Mouse (Mus musculus): ENCODE measurements around the gene Nsg1. TPM values are rescaled to one million over a fixed set of nuclear protein-coding genes. Genes with fewer than 3 reads are reported as not detected.

The Nsg1 gene
- 100 to 1,000 TPM; 120 to 121 TPM for total RNA-seq (2021)
- long read RNA-seq, experiment 1, transcript Nsg1-201 (5 exons, 2,581 nt), result major isoform, 11 of 19 reads
- long read RNA-seq, experiment 1, partial matches to known transcripts, result 1 of 19 reads
- long read RNA-seq, experiment 1, other reads (novel, unspliced or antisense), result 6 of 19 reads
- long read RNA-seq, experiment 2, transcript Nsg1-201 (5 exons, 2,581 nt), result major isoform, 134 of 198 reads
- long read RNA-seq, experiment 2, transcript Nsg1-204 (5 exons, 820 nt), result minor isoform, 5 of 198 reads
- long read RNA-seq, experiment 2, partial matches to known transcripts, result 16 of 198 reads
- long read RNA-seq, experiment 2, other reads (novel, unspliced or antisense), result 42 of 198 reads

GRCm38 (mm10) chr5:38159634-38160413, at the start of gene Nsg1:
Nsg1 (minus strand) TSS chr5:38159907.
- no peak for DNase-seq (ENCODE audit: low spot score in 2 of 2)

GRCm38 (mm10) chr5:38208985-38209384, 49.3 kb upstream of the Nsg1 start:
- no peak for DNase-seq (ENCODE audit: low spot score in 2 of 2)

- no peak for DNase-seq (ENCODE audit: low spot score in 2 of 2)
Measured at GRCm38 (mm10) chr5:38205303-38205726, 45.6 kb upstream of the Nsg1 start.

GRCm38 (mm10) chr5:38199686-38200085, 40.0 kb upstream of the Nsg1 start:
- DNase-seq (ENCODE audit: low spot score in 2 of 2), result no peak

- peak; percentile 71 to 75 for DNase-seq (ENCODE audit: low spot score in 2 of 2)
Measured at GRCm38 (mm10) chr5:38197482-38197823, 37.7 kb upstream of the Nsg1 start.

GRCm38 (mm10) chr5:38196821-38197481, 37.2 kb upstream of the Nsg1 start:
- no peak for DNase-seq (ENCODE audit: low spot score in 2 of 2)

GRCm38 (mm10) chr5:38195941-38196340, 36.2 kb upstream of the Nsg1 start:
- no peak for DNase-seq (ENCODE audit: low spot score in 2 of 2)

- DNase-seq (ENCODE audit: low spot score in 2 of 2), result no peak
Measured at GRCm38 (mm10) chr5:38194946-38195345, 35.2 kb upstream of the Nsg1 start.

- DNase-seq (ENCODE audit: low spot score in 2 of 2), result no peak
Measured at GRCm38 (mm10) chr5:38190907-38191306, 31.2 kb upstream of the Nsg1 start.

- no peak for DNase-seq (ENCODE audit: low spot score in 2 of 2)
Measured at GRCm38 (mm10) chr5:38187006-38187405, 27.3 kb upstream of the Nsg1 start.

GRCm38 (mm10) chr5:38184688-38185285, 25.1 kb upstream of the Nsg1 start:
- DNase-seq (ENCODE audit: low spot score in 2 of 2), result no peak

- no peak for DNase-seq (ENCODE audit: low spot score in 2 of 2)
Measured at GRCm38 (mm10) chr5:38174256-38174912, 14.7 kb upstream of the Nsg1 start.

- DNase-seq (ENCODE audit: low spot score in 2 of 2), result no peak
Measured at GRCm38 (mm10) chr5:38173766-38174165, 14.1 kb upstream of the Nsg1 start.

GRCm38 (mm10) chr5:38168497-38168896, 8.8 kb upstream of the Nsg1 start:
- no peak for DNase-seq (ENCODE audit: low spot score in 2 of 2)

GRCm38 (mm10) chr5:38158947-38159633, 617 bp downstream of the Nsg1 start:
- DNase-seq (ENCODE audit: low spot score in 2 of 2), result peak; percentile 16 to 20

- DNase-seq (ENCODE audit: low spot score in 2 of 2), result no peak
Measured at GRCm38 (mm10) chr5:38158501-38158946, 1.2 kb downstream of the Nsg1 start.

GRCm38 (mm10) chr5:38157481-38158020, 2.2 kb downstream of the Nsg1 start:
- no peak for DNase-seq (ENCODE audit: low spot score in 2 of 2)

GRCm38 (mm10) chr5:38153636-38154035, 6.1 kb downstream of the Nsg1 start:
- DNase-seq (ENCODE audit: low spot score in 2 of 2), result no peak

- DNase-seq (ENCODE audit: low spot score in 2 of 2), result no peak
Measured at GRCm38 (mm10) chr5:38152201-38153108, 7.3 kb downstream of the Nsg1 start.
